Mouse (Mus musculus): ENCODE measurements around the gene Ackr3. TPM values are rescaled to one million over a fixed set of nuclear protein-coding genes. Genes with fewer than 3 reads are reported as not detected.

Gene Ackr3
- polyA plus RNA-seq (2014; fragmentation: Nextera tagmentation; extraction: Ambion mirVana): 10.3 and 11.1 TPM in 2 replicates

- Histone ChIP-seq H3K4me2 (replicated peaks) (peak within 1 kb of the TSS; percentile 57), H3K36me3 (replicated peaks; ENCODE audit: control insufficient read depth, insufficient read depth) (no peaks in the 10 kb centered on the region), H3K4me1 (replicated peaks; ENCODE audit: control insufficient read depth, insufficient read depth, low read length) (peaks cover 39% of the 10 kb centered on the region), H3K27me3 (ENCODE audit: control insufficient read depth, insufficient read depth, low read length) (peaks cover 11% of the 10 kb centered on the region; the same call in 1 of the 2 replicates), H3K9ac (peak within 1 kb of the TSS; percentile 63), H3K27ac (peak within 1 kb of the TSS; percentile 66), H3K9me3 (ENCODE audit: control insufficient read depth, low read length) (no peaks in the 10 kb centered on the region), H3K4me3 (replicated peaks; ENCODE audit: low read length) (peak within 1 kb of the TSS; percentile 39)
- ATAC-seq (ENCODE audit: low FRiP score) (peak; percentile 73), DNase-seq (ENCODE audit: low spot score) (peak; percentile 86)
- WGBS: 2% methylated on average over 19 of the region's 19 CpGs
These were observed at the start of gene Ackr3 for GRCm38 (mm10) chr1:90203783-90204690. Gene Ackr3 (plus strand): TSS chr1:90203980.

GRCm38 (mm10) chr1:90156589-90156988, 47.2 kb upstream of the Ackr3 start:
- Histone ChIP-seq H3K4me1 (replicated peaks; ENCODE audit: control insufficient read depth, insufficient read depth, low read length) (peaks cover 14% of the 10 kb centered on the region; the same call in 1 of the 2 replicates), H3K27ac (no peak overlapping the region), H3K4me2 (replicated peaks) (no peak overlapping the region), H3K27me3 (ENCODE audit: control insufficient read depth, insufficient read depth, low read length) (no peaks in the 10 kb centered on the region), H3K4me3 (replicated peaks; ENCODE audit: low read length) (no peak overlapping the region), H3K9ac (no peak overlapping the region), H3K9me3 (ENCODE audit: control insufficient read depth, low read length) (no peaks in the 10 kb centered on the region), H3K36me3 (replicated peaks; ENCODE audit: control insufficient read depth, insufficient read depth) (no peaks in the 10 kb centered on the region)
- ATAC-seq (ENCODE audit: low FRiP score) (no peak), DNase-seq (ENCODE audit: low spot score) (no peak)
- 63% methylated on average over 7 of the region's 7 CpGs for WGBS

DNA sequence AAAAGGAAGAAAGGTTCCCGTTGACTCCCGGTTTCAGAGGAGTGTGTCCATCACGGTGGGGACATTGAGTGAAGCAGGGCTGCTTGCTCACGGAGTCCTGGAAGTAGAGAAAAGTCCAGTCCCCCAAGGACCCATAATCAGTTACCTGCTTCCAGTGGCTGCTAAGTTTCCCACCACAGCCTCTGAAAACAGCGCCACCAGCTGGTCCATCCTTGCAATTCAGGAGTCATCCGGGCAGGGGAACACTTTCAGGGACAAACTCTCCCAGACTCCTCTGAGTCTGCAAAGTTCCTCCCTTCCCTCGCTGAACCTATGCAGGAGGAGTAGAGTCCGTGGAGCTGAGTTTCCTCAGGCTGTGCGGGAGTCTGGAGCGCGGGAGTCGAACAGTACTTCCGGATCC, 43.9 kb upstream of the Ackr3 start:
- H3K27me3 ChIP-seq (ENCODE audit: control insufficient read depth, insufficient read depth, low read length): no peaks in the 10 kb centered on the region
- no peak overlapping the region for H3K4me3 ChIP-seq (replicated peaks; ENCODE audit: low read length)
- H3K4me1 ChIP-seq (replicated peaks; ENCODE audit: control insufficient read depth, insufficient read depth, low read length): peaks cover 15% of the 10 kb centered on the region
- H3K36me3 ChIP-seq (replicated peaks; ENCODE audit: control insufficient read depth, insufficient read depth): no peaks in the 10 kb centered on the region
- H3K4me2 ChIP-seq (replicated peaks): no peak overlapping the region
- DNase-seq (ENCODE audit: low spot score): no peak
- no peak overlapping the region for H3K9ac ChIP-seq
- no peak for ATAC-seq (ENCODE audit: low FRiP score)
- WGBS: 44% methylated on average over 13 of the region's 13 CpGs
- no peaks in the 10 kb centered on the region for H3K9me3 ChIP-seq (ENCODE audit: control insufficient read depth, low read length)
- no peak overlapping the region for H3K27ac ChIP-seq

DNA sequence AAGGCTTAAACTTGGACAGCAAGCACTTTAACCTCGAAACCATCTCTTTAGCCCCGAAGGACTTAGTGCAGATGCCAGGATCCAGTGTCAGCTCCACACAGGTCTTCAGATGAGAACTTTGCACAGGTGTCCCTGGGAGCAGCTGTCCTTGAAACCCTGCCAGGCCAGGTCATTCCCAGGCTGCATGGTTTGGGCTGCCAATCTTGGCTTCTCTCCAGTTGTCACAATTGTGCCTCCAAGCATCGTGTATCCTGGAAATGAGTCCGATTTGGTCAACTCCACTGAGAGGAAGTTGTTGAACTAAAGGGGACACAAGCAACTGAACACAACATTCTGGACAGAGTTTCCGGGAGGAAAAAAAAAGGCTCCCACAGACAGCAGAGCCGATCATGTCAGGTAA, 42.2 kb upstream of the Ackr3 start:
- no peak overlapping the region for H3K4me3 ChIP-seq (replicated peaks; ENCODE audit: low read length)
- H3K27me3 ChIP-seq (ENCODE audit: control insufficient read depth, insufficient read depth, low read length): no peaks in the 10 kb centered on the region
- H3K9ac ChIP-seq: no peak overlapping the region
- no peak overlapping the region for H3K27ac ChIP-seq
- H3K9me3 ChIP-seq (ENCODE audit: control insufficient read depth, low read length): no peaks in the 10 kb centered on the region
- DNase-seq (ENCODE audit: low spot score) (no peak), ATAC-seq (ENCODE audit: low FRiP score) (no peak)
- H3K4me2 ChIP-seq (replicated peaks): no peak overlapping the region
- no peaks in the 10 kb centered on the region for H3K36me3 ChIP-seq (replicated peaks; ENCODE audit: control insufficient read depth, insufficient read depth)
- peaks cover 15% of the 10 kb centered on the region for H3K4me1 ChIP-seq (replicated peaks; ENCODE audit: control insufficient read depth, insufficient read depth, low read length)
- 79% methylated on average over 6 of the region's 6 CpGs for WGBS

DNA sequence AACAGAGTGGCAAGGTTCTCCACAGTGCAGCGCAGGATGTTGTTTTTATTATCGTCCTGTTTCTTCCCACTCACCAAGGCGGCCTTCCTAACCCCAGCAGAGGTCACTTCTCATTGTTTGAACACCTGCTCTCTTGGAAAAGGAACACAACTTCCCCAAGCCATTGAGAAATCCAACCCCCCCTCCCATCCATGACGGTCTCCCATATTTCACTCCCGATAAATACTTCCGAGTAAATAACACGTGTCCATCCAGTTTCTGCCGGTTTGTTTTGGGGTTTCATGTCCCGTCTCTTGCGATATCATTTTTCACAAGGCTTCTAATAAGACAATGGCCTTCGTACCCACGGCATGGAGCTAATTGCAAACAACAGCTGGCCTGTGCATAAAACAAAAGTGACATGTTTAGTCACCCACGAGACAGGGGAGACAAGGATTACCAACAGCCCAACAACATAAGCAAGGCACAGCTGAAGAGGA, 41.4 kb upstream of the Ackr3 start:
- 29% methylated on average over 13 of the region's 13 CpGs for WGBS

GRCm38 (mm10) chr1:90163161-90163560, 40.6 kb upstream of the Ackr3 start:
- H3K4me3 ChIP-seq (replicated peaks; ENCODE audit: low read length): no peak overlapping the region
- H3K9me3 ChIP-seq (ENCODE audit: control insufficient read depth, low read length): no peaks in the 10 kb centered on the region
- WGBS: 76% methylated on average over 7 of the region's 7 CpGs
- no peak overlapping the region for H3K4me2 ChIP-seq (replicated peaks)
- ATAC-seq (ENCODE audit: low FRiP score) (no peak), DNase-seq (ENCODE audit: low spot score) (no peak)
- no peak overlapping the region for H3K9ac ChIP-seq
- peaks cover 15% of the 10 kb centered on the region for H3K4me1 ChIP-seq (replicated peaks; ENCODE audit: control insufficient read depth, insufficient read depth, low read length)
- no peak overlapping the region for H3K27ac ChIP-seq
- no peaks in the 10 kb centered on the region for H3K36me3 ChIP-seq (replicated peaks; ENCODE audit: control insufficient read depth, insufficient read depth)
- no peaks in the 10 kb centered on the region for H3K27me3 ChIP-seq (ENCODE audit: control insufficient read depth, insufficient read depth, low read length)

More for the DNA sequence above, 41.4 kb upstream of the Ackr3 start:
- Histone ChIP-seq H3K4me3 (replicated peaks; ENCODE audit: low read length) (no peak overlapping the region), H3K9me3 (ENCODE audit: control insufficient read depth, low read length) (no peaks in the 10 kb centered on the region), H3K27ac (0 out of 2 replicates have a peak overlapping the region, but pooled peaks have one; percentile 7), H3K36me3 (replicated peaks; ENCODE audit: control insufficient read depth, insufficient read depth) (no peaks in the 10 kb centered on the region), H3K9ac (no peak overlapping the region), H3K4me2 (replicated peaks) (no peak overlapping the region), H3K4me1 (replicated peaks; ENCODE audit: control insufficient read depth, insufficient read depth, low read length) (peaks cover 15% of the 10 kb centered on the region), H3K27me3 (ENCODE audit: control insufficient read depth, insufficient read depth, low read length) (no peaks in the 10 kb centered on the region)
- ATAC-seq (ENCODE audit: low FRiP score): no peak
- DNase-seq (ENCODE audit: low spot score): no peak

DNA sequence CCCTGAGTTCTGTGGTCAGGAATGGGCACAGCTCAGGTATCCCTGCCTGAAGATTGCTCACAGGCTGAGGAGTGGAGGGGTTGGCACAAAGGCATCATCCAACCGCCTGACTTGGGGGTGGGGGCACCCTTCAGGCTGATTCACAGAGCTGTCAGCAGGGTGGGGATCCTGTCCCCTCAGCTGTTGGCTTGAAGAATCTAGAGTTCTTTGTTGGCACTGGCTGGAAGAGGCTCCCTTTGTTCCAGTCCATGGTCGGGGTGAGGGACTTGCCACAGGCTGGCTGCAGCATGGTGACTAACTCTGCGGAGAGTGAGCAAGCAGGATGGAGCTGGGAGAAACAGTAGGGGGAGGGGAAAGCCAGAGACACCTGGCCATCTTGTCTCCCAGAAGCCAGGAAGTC, 39.5 kb upstream of the Ackr3 start:
- no peak for ATAC-seq (ENCODE audit: low FRiP score)
- H3K27ac ChIP-seq: no peak overlapping the region
- DNase-seq (ENCODE audit: low spot score): no peak

GRCm38 (mm10) chr1:90174338-90174737, 29.4 kb upstream of the Ackr3 start:
- WGBS: 20% methylated on average over 8 of the region's 8 CpGs

More for the DNA sequence above, 39.5 kb upstream of the Ackr3 start:
- WGBS: 18% methylated on average over 3 of the region's 3 CpGs
- Histone ChIP-seq H3K4me2 (replicated peaks) (no peak overlapping the region), H3K9me3 (ENCODE audit: control insufficient read depth, low read length) (no peaks in the 10 kb centered on the region), H3K36me3 (replicated peaks; ENCODE audit: control insufficient read depth, insufficient read depth) (no peaks in the 10 kb centered on the region), H3K9ac (no peak overlapping the region), H3K27me3 (ENCODE audit: control insufficient read depth, insufficient read depth, low read length) (no peaks in the 10 kb centered on the region), H3K4me3 (replicated peaks; ENCODE audit: low read length) (no peak overlapping the region), H3K4me1 (replicated peaks; ENCODE audit: control insufficient read depth, insufficient read depth, low read length) (peaks cover 15% of the 10 kb centered on the region)

DNA sequence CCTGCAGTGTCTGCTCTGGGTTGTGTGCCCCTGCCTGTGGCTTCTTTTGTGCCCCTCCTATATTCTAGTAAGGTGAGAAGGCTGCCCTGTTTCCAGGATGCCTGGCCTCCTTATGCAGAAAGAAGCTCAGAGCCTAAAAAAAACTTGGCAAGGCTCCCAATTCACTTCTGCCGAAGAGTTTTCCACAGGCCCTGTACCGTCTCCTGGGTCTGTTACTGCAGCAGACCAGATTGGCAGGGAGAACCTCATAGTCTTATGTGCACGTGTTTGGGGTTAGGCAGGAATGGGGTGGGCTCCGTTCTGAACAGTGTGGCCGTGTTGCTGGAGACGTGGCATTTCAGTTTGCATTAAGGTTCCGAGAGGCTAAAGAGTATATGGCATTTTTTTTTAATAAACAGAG, 27.6 kb upstream of the Ackr3 start:
- peak; percentile 35 for DNase-seq (ENCODE audit: low spot score)
- no peaks in the 10 kb centered on the region for H3K27me3 ChIP-seq (ENCODE audit: control insufficient read depth, insufficient read depth, low read length)
- no peak overlapping the region for H3K27ac ChIP-seq
- H3K4me2 ChIP-seq (replicated peaks): no peak overlapping the region
- H3K36me3 ChIP-seq (replicated peaks; ENCODE audit: control insufficient read depth, insufficient read depth): no peaks in the 10 kb centered on the region
- 74% methylated on average over 7 of the region's 7 CpGs for WGBS
- no peak for ATAC-seq (ENCODE audit: low FRiP score)
- H3K9me3 ChIP-seq (ENCODE audit: control insufficient read depth, low read length): no peaks in the 10 kb centered on the region
- H3K9ac ChIP-seq: no peak overlapping the region
- 0 out of 2 replicates have a peak, but pooled peaks cover 7% of the 10 kb centered on the region for H3K4me1 ChIP-seq (replicated peaks; ENCODE audit: control insufficient read depth, insufficient read depth, low read length)
- H3K4me3 ChIP-seq (replicated peaks; ENCODE audit: low read length): no peak overlapping the region

More at GRCm38 (mm10) chr1:90174338-90174737, 29.4 kb upstream of the Ackr3 start:
- Histone ChIP-seq H3K36me3 (replicated peaks; ENCODE audit: control insufficient read depth, insufficient read depth) (no peaks in the 10 kb centered on the region), H3K9me3 (ENCODE audit: control insufficient read depth, low read length) (no peaks in the 10 kb centered on the region), H3K27me3 (ENCODE audit: control insufficient read depth, insufficient read depth, low read length) (no peaks in the 10 kb centered on the region), H3K4me1 (replicated peaks; ENCODE audit: control insufficient read depth, insufficient read depth, low read length) (0 out of 2 replicates have a peak, but pooled peaks cover 7% of the 10 kb centered on the region), H3K4me3 (replicated peaks; ENCODE audit: low read length) (no peak overlapping the region), H3K9ac (no peak overlapping the region), H3K27ac (no peak overlapping the region), H3K4me2 (replicated peaks) (no peak overlapping the region)
- DNase-seq (ENCODE audit: low spot score) (no peak), ATAC-seq (ENCODE audit: low FRiP score) (no peak)

All from hindbrain, embryonic 14.5 days (tissue).